Mouse (Mus musculus) bone marrow, adult 2 months (tissue): ENCODE data around the gene Cpne5.

Source experiments
- CTCF ChIP-seq: fragments of 200-500 bp; IDR thresholded peaks from 2 replicates; pipeline ENCODE4 v1.5.1; 2011; ENCODE audit warnings: low read length, control low read depth; ENCODE audit not compliant: control insufficient read depth, insufficient read depth
- POLR2A ChIP-seq: fragments of 200-500 bp; IDR thresholded peaks from 2 replicates; pipeline ENCODE4 v1.6.1; 2011; ENCODE audit warnings: low read depth, mild to moderate bottlenecking, control low read depth, low read length, borderline replicate concordance; ENCODE audit not compliant: control insufficient read depth

DNA sequence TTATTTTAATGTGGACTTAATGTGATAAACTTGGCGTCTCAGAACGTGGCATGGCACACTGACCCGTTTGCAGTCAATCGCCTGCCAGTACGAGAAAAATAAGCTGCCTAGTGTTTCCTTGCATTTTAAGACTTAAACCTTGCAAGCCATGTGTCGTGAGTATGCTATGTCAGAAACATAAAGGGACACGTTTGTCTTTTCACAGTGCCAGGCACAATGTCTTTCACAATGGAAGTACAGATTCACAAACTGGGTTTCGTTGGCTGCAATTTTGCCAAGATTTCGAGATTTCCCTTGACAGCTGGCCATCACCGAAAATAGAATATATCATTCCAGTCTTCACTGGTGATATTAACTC, 31.4 kb upstream of the Cpne5 start:
- TF ChIP-seq CTCF (no peak), POLR2A (no peak)
